Mouse (Mus musculus): Measurements from ENCODE around the gene Tmem207. TPM values are rescaled to one million over a fixed set of nuclear protein-coding genes. Genes with fewer than 3 reads are reported as not detected.

The Tmem207 gene
- not detected in 2 replicates for polyA plus RNA-seq (2012; rRNA removed)

DNA sequence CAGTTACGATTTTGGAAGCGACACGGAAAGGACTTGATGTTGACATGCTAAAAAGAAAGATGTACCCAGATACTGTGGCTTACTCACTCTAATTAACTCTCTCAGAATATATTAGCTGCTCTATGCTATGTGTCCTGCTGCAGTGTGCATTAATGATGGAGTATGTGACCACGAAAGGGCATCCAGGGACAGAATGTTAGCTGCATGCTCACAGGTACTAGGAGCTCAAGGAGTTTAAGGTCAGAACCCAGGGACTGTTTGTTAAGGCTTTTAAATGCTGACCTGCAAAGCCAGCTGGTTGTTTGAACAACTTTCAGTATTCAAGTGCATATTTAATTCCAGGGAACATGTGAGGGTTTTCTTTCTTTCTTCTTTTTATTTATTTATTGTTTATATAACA, at the start of gene Tmem207:
Tmem207 (minus strand) TSS at position 101 of the 400 bp plus-strand sequence.
- Histone ChIP-seq H3K4me3 (ENCODE audit: extremely low read depth, insufficient read depth, insufficient read length) (no peak within 1 kb of the TSS), H3K4me1 (ENCODE audit: control insufficient read depth, insufficient read depth, insufficient read length) (no peaks in the 10 kb centered on the region), H3K27me3 (ENCODE audit: control insufficient read depth, insufficient read depth, low read length) (no peaks in the 10 kb centered on the region), H3K36me3 (ENCODE audit: control insufficient read depth, insufficient read depth, low read length) (no peaks in the 10 kb centered on the region), H3K27ac (ENCODE audit: insufficient read depth, low read length) (no peak within 1 kb of the TSS)
- DNase-seq (ENCODE audit: low read depth in 1 of 2, low spot score in 2 of 2): no peak
- no peak for TF ChIP-seq CTCF (IDR thresholded peaks at IDR 0.05; ENCODE audit: extremely low read depth, insufficient read depth, insufficient read length, insufficient replicate concordance)
- TF ChIP-seq POLR2A (IDR thresholded peaks at IDR 0.05; ENCODE audit: low read depth, low read length): no peak
- 90% methylated on average over 4 of the region's 4 CpGs for WGBS

DNA sequence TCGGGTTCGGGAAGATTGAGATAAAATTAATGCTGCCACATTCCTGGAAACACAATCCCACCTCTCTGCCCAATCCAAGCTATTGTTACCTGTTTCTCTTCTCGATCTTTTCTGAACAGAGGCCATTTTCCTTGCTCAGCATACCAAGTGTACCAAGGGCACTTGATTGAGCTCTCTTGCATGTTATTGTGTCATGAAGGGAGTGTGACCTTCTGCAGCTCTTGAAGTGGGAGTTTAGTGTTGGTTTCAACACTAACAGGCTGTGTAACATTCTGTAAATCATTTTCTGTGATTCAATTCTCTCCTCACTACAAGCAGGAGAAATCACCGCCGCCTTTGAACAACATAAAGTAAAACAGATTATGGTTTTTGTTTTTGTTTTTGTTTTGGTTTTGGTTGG, 47.6 kb upstream of the Tmem207 start:
- WGBS: 92% methylated on average over 5 of the region's 5 CpGs
- Histone ChIP-seq H3K27me3 (ENCODE audit: control insufficient read depth, insufficient read depth, low read length) (no peaks in the 10 kb centered on the region), H3K36me3 (ENCODE audit: control insufficient read depth, insufficient read depth, low read length) (no peaks in the 10 kb centered on the region), H3K4me1 (ENCODE audit: control insufficient read depth, insufficient read depth, insufficient read length) (no peaks in the 10 kb centered on the region), H3K4me3 (ENCODE audit: extremely low read depth, insufficient read depth, insufficient read length) (no peak overlapping the region), H3K27ac (ENCODE audit: insufficient read depth, low read length) (no peak overlapping the region)
- no peak for DNase-seq (ENCODE audit: low read depth in 1 of 2, low spot score in 2 of 2)
- TF ChIP-seq CTCF (IDR thresholded peaks at IDR 0.05; ENCODE audit: extremely low read depth, insufficient read depth, insufficient read length, insufficient replicate concordance) (no peak), POLR2A (IDR thresholded peaks at IDR 0.05; ENCODE audit: low read depth, low read length) (no peak)

DNA sequence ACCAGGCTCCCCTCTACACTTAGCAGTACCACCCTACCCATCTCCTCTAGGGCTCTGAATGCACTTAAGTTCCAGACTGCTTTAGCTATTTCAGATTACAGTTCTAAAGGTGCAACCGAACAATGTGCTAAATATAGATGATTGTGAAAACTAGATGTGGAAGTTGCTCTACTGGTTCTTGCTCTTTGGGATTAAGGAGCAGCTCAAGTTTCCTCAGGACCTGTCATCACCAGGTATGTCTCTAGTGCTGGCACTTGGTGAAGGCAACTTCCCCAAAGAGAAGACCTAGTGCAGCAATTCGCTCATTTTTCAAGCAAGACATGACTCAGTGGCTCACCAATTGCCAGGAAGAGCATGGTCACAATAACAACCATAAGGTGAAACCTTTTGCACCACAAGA, 45.3 kb upstream of the Tmem207 start:
- no peak for TF ChIP-seq CTCF (IDR thresholded peaks at IDR 0.05; ENCODE audit: extremely low read depth, insufficient read depth, insufficient read length, insufficient replicate concordance)
- TF ChIP-seq POLR2A (IDR thresholded peaks at IDR 0.05; ENCODE audit: low read depth, low read length): no peak
- Histone ChIP-seq H3K36me3 (ENCODE audit: control insufficient read depth, insufficient read depth, low read length) (no peaks in the 10 kb centered on the region), H3K27me3 (ENCODE audit: control insufficient read depth, insufficient read depth, low read length) (no peaks in the 10 kb centered on the region), H3K27ac (ENCODE audit: insufficient read depth, low read length) (no peak overlapping the region), H3K4me1 (ENCODE audit: control insufficient read depth, insufficient read depth, insufficient read length) (no peaks in the 10 kb centered on the region), H3K4me3 (ENCODE audit: extremely low read depth, insufficient read depth, insufficient read length) (no peak overlapping the region)
- WGBS: 83% methylated on average over 2 of the region's 2 CpGs
- no peak for DNase-seq (ENCODE audit: low read depth in 1 of 2, low spot score in 2 of 2)

DNA sequence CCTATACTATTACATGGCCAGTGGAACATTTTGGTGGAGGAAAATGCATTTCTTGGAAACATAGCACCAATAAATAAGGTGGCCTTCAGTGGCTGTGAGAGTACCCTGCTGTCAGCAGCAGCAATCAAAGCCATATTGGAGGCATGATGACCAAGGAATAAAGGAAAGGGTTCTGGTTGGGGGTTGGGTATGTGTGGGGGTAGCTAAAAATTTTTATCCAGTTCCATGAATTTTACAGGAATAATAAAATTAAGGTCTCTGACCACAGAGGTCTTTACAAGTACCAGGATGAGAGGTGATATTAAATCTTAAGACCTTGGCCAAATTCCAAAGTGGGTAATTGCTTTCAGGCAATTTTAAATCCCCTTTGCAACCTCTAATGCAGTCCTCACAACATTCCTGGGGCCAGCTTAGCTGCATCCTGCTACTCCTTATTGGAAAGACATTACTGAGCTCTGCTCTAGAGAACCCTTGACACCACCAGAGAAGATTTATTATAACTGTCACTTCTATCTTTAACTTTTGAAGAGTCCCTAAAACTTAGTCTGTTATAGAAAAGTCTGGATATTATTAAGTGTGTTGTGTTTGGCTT, 42.9 kb upstream of the Tmem207 start:
- no peak for TF ChIP-seq CTCF (IDR thresholded peaks at IDR 0.05; ENCODE audit: extremely low read depth, insufficient read depth, insufficient read length, insufficient replicate concordance)
- TF ChIP-seq POLR2A (IDR thresholded peaks at IDR 0.05; ENCODE audit: low read depth, low read length): no peak
- no peaks in the 10 kb centered on the region for H3K27me3 ChIP-seq (ENCODE audit: control insufficient read depth, insufficient read depth, low read length)
- no peak overlapping the region for H3K27ac ChIP-seq (ENCODE audit: insufficient read depth, low read length)
- no peak for DNase-seq (ENCODE audit: low read depth in 1 of 2, low spot score in 2 of 2)
- H3K4me3 ChIP-seq (ENCODE audit: extremely low read depth, insufficient read depth, insufficient read length): no peak overlapping the region
- H3K36me3 ChIP-seq (ENCODE audit: control insufficient read depth, insufficient read depth, low read length): no peaks in the 10 kb centered on the region
- H3K4me1 ChIP-seq (ENCODE audit: control insufficient read depth, insufficient read depth, insufficient read length): no peaks in the 10 kb centered on the region

DNA sequence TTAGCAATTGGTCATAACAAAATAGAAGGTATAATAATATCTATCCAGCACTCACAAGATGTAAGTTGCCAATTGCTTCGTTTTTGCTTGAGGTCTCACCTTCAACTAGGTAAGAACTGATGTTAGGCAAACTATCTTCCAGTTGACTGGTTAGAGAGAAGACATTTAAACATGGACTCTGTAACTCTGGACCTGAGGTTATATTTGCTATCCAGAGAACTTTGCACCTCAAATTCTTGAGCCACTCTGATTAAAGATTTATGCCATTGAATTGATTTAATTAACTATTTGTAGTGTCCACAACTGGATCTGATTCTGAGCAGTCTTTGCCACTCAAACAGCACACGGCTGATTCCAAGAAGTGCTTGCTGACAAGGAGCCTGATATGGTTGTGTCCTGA, 36.2 kb upstream of the Tmem207 start:
- no peaks in the 10 kb centered on the region for H3K27me3 ChIP-seq (ENCODE audit: control insufficient read depth, insufficient read depth, low read length)
- no peak overlapping the region for H3K27ac ChIP-seq (ENCODE audit: insufficient read depth, low read length)
- WGBS: 78% methylated on average over 2 of the region's 2 CpGs
- H3K4me1 ChIP-seq (ENCODE audit: control insufficient read depth, insufficient read depth, insufficient read length): no peaks in the 10 kb centered on the region
- H3K4me3 ChIP-seq (ENCODE audit: extremely low read depth, insufficient read depth, insufficient read length): no peak overlapping the region
- DNase-seq (ENCODE audit: low read depth in 1 of 2, low spot score in 2 of 2): no peak
- TF ChIP-seq CTCF (IDR thresholded peaks at IDR 0.05; ENCODE audit: extremely low read depth, insufficient read depth, insufficient read length, insufficient replicate concordance): no peak
- TF ChIP-seq POLR2A (IDR thresholded peaks at IDR 0.05; ENCODE audit: low read depth, low read length): no peak
- no peaks in the 10 kb centered on the region for H3K36me3 ChIP-seq (ENCODE audit: control insufficient read depth, insufficient read depth, low read length)

DNA sequence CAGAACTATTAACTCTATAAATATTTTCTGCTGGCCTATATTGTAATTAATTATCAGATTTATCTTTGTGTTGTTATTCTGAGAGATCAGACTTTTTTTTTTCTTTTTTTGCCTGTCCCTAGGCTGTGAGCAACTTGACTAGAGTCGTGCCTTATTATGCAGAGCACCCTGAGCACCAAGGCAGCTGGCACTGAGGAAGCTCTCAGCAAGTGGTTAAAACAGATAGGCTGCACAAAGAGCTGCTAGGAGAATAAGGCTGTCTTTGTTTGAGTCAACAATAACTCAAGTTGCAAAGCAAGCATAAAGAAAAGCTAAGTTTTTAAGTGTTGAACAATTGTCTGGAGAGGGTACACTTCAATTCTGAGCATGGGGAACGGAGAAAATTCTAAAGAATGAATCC, 35.2 kb upstream of the Tmem207 start:
- Histone ChIP-seq H3K4me3 (ENCODE audit: extremely low read depth, insufficient read depth, insufficient read length) (no peak overlapping the region), H3K27ac (ENCODE audit: insufficient read depth, low read length) (no peak overlapping the region), H3K4me1 (ENCODE audit: control insufficient read depth, insufficient read depth, insufficient read length) (no peaks in the 10 kb centered on the region), H3K27me3 (ENCODE audit: control insufficient read depth, insufficient read depth, low read length) (no peaks in the 10 kb centered on the region), H3K36me3 (ENCODE audit: control insufficient read depth, insufficient read depth, low read length) (no peaks in the 10 kb centered on the region)
- WGBS: 59% methylated on average over 2 of the region's 2 CpGs
- DNase-seq (ENCODE audit: low read depth in 1 of 2, low spot score in 2 of 2): no peak
- TF ChIP-seq CTCF (IDR thresholded peaks at IDR 0.05; ENCODE audit: extremely low read depth, insufficient read depth, insufficient read length, insufficient replicate concordance) (no peak), POLR2A (IDR thresholded peaks at IDR 0.05; ENCODE audit: low read depth, low read length) (no peak)

DNA sequence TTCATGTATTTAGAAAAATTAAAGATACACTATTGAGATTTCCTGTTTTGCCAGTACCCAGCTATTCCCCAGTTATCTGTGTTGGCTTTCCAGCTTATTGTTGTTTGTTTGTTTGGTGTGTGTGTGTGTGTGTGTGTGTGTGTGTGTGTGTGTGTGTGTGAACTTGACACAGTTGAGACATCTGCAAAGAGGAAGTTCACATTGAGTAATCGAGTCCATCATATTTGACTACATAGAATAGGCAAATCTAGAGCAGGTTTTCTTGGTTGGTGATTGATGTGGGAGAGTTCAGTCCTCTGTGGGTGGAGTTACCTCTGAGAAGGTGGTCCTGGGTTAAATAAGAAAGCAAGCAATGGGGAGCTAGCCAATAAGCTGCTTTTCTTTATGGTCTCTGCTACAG, 32.2 kb upstream of the Tmem207 start:
- WGBS: 38% methylated on average over 1 of the region's 1 CpGs
- H3K36me3 ChIP-seq (ENCODE audit: control insufficient read depth, insufficient read depth, low read length): no peaks in the 10 kb centered on the region
- no peak overlapping the region for H3K4me3 ChIP-seq (ENCODE audit: extremely low read depth, insufficient read depth, insufficient read length)
- DNase-seq (ENCODE audit: low read depth in 1 of 2, low spot score in 2 of 2): no peak
- no peaks in the 10 kb centered on the region for H3K27me3 ChIP-seq (ENCODE audit: control insufficient read depth, insufficient read depth, low read length)
- H3K27ac ChIP-seq (ENCODE audit: insufficient read depth, low read length): no peak overlapping the region
- no peak for TF ChIP-seq CTCF (IDR thresholded peaks at IDR 0.05; ENCODE audit: extremely low read depth, insufficient read depth, insufficient read length, insufficient replicate concordance)
- no peak for TF ChIP-seq POLR2A (IDR thresholded peaks at IDR 0.05; ENCODE audit: low read depth, low read length)
- no peaks in the 10 kb centered on the region for H3K4me1 ChIP-seq (ENCODE audit: control insufficient read depth, insufficient read depth, insufficient read length)

Data from spleen, adult 2 months (tissue).